Mouse (Mus musculus) hindbrain, embryonic 11.5 days (tissue): ENCODE results near the gene Syn3. TPM values are rescaled to one million over a fixed set of nuclear protein-coding genes. Genes with fewer than 3 reads are reported as not detected.
A peak's percentile ranks its signal among the peaks of the same experiment; 100 is the strongest.

Source experiments
- ATAC-seq: fragments of 200-750 bp; cut with Nextera tagmentation; 2 replicates; pipeline ENCODE4 v1.8.0; 2017; ENCODE audit warnings: mild to moderate bottlenecking, moderate TSS enrichment, moderate library complexity; ENCODE audit not compliant: low FRiP score
- DNase-seq: peaks from one replicate; pipeline ENCODE4 v3.0.0-alpha.2; 2015; ENCODE audit warnings: low spot score
- H3K27ac ChIP-seq: fragments of 300-500 bp; sonication (generic); 2 replicates; pipeline ENCODE4 v1.5.1; 2014; ENCODE audit warnings: mild to moderate bottlenecking, low read depth, low read length
- H3K27me3 ChIP-seq: fragments of 300-500 bp; sonication (generic); 2 replicates; pipeline ENCODE4 v1.6.1; 2014; ENCODE audit warnings: mild to moderate bottlenecking, low read length, moderate library complexity, mixed read lengths; ENCODE audit not compliant: control insufficient read depth, insufficient read depth
- H3K36me3 ChIP-seq: fragments of 300-500 bp; sonication (generic); 2 replicates; pipeline ENCODE4 v1.6.1; 2014; ENCODE audit warnings: mild to moderate bottlenecking, low read length, moderate library complexity, mixed read lengths; ENCODE audit not compliant: control insufficient read depth, insufficient read depth
- H3K4me1 ChIP-seq: fragments of 300-500 bp; sonication (generic); replicated peaks from 2 replicates; pipeline ENCODE4 v1.6.1; 2014; ENCODE audit warnings: low read length, mixed read lengths; ENCODE audit not compliant: control insufficient read depth, insufficient read depth
- H3K4me2 ChIP-seq: fragments of 300-500 bp; sonication (generic); replicated peaks from 2 replicates; pipeline ENCODE4 v1.6.1; 2014; ENCODE audit warnings: mild to moderate bottlenecking, low read depth, low read length
- H3K4me3 ChIP-seq: fragments of 300-500 bp; sonication (generic); 2 replicates; pipeline ENCODE4 v1.5.1; 2014; ENCODE audit warnings: low read depth, low read length
- H3K9ac ChIP-seq: fragments of 300-500 bp; sonication (generic); 2 replicates; pipeline ENCODE4 v1.6.1; 2014; ENCODE audit warnings: low read depth, low read length
- H3K9me3 ChIP-seq: fragments of 300-500 bp; sonication (generic); 2 replicates; pipeline ENCODE4 v1.6.1; 2016; ENCODE audit warnings: low read length; ENCODE audit not compliant: control insufficient read depth
- WGBS: fragments of 180-500 bp; shearing (Covaris S2); extraction: QIAGEN DNeasy Blood & Tissue Kit; methylation state at CpG from one replicate; pipeline ENCODE4 v1.1.7; 2014; 5-methylcytosine and 5-hydroxymethylcytosine counted together
- polyA plus RNA-seq: library from polyadenylated mRNA; unstranded; fragments of >200 nt; fragmentation: Nextera tagmentation; extraction: Ambion mirVana; gene quantifications from 2 replicates; pipeline ENCODE4 v1.2.1, GENCODE M21; 2014

Syn3 gene
- polyA plus RNA-seq, 1 experiment from 2014 or later = 5.9 TPM

DNA sequence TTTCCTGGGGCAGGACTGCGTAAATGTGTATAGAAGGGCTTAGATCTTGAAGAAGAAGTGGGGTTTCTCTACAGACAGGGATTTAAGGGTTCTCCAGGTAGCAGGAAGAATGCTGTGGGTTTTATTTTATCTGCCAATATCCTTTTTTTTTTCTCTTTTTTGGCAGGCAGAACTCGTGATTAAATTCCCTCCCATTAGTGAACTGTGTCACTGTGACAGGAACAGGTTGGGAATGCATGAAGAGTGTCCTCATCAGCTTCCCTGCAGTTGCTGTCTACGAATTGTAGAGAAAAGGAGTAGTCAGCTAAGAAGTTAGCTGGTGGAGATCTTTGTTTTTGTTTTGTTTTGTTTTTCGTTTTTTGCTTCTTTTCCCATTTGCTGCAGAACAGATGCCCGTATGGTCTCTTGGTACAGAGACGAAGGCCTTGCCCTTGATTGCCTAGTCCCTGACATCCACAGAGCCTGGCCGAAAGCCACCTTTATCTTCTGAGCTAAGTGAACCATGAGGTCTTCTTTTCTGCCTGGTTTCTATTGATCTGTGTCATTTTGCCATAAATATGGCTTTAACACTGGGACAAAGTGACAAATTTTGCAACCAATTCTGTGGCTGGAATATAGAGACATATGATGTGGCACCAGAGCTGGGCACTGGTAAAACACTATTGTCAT lies 140.3 kb downstream of the Syn3 start:
- no peak overlapping the region for H3K4me3 ChIP-seq
- H3K9me3 ChIP-seq = no peaks in the 10 kb centered on the region
- H3K27me3 ChIP-seq = no peaks in the 10 kb centered on the region
- WGBS = 85% methylated on average over 7 of the region's 7 CpGs
- H3K4me1 ChIP-seq = no peaks in the 10 kb centered on the region
- H3K4me2 ChIP-seq = no peak overlapping the region
- H3K27ac ChIP-seq = no peak overlapping the region
- ATAC-seq = no peak
- no peaks in the 10 kb centered on the region for H3K36me3 ChIP-seq
- no peak overlapping the region for H3K9ac ChIP-seq
- DNase-seq = no peak

DNA sequence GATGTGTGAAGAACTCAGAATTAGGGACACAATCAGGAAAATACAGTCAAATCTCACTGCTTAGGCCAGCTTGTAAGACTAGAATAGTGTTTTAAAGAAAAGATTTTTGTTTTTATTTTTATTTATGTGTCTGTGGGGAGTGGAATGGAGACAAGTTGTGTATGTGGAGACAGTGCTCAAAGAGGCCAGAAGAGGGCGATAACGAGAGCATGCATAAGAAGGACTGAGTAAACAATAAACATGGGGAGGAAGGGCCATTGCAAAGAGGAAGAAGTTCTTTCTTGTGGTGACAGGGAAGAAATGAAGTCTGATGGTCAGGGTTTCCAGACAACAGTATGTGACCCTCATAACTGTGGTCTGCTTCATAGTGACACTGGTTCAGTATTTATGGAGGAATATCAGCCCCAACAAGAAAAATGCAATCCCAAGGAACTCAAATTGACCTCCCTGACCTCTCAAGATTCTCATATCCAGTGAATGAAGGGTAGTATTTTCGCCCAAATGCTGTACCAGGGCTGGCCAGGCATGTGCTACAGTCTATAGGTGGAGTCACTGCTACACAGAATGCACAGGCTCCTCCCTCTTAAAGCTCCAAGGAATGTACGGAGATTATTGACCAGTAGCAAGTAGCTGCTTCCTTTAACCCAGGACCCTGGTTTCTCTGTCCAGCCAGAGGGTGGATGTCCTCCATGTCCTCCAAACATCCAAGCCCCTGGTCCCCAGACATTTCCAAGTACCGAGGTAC lies 141.7 kb downstream of the Syn3 start:
- no peak overlapping the region for H3K27ac ChIP-seq
- no peak overlapping the region for H3K4me3 ChIP-seq
- no peaks in the 10 kb centered on the region for H3K4me1 ChIP-seq
- WGBS = 61% methylated on average over 5 of the region's 5 CpGs
- no peaks in the 10 kb centered on the region for H3K36me3 ChIP-seq
- H3K27me3 ChIP-seq = no peaks in the 10 kb centered on the region
- ATAC-seq (no peak), DNase-seq (peak; percentile 44)
- H3K4me2 ChIP-seq = no peak overlapping the region
- H3K9me3 ChIP-seq = no peaks in the 10 kb centered on the region
- no peak overlapping the region for H3K9ac ChIP-seq

DNA sequence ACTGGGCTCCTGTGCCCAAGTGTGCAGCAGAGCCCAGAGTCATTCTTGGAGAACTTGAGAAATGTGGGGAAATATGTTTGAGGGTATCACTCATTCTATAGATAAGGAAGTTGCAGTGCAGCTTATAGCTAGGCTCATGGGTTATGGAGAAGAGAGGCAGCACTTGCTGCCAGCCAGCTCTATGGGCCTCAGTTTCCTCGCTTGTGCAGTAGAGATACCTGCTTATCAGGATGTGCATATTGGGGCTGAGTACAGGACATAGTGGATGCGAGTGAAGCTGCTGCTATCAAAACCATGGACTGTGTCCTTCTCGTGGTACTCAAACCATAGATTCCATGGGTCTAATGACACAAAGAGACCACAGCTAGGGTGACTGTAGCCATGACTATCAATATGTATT lies 146.2 kb downstream of the Syn3 start:
- Histone ChIP-seq H3K27ac (no peak overlapping the region), H3K27me3 (no peaks in the 10 kb centered on the region), H3K9me3 (no peaks in the 10 kb centered on the region), H3K4me3 (no peak overlapping the region), H3K4me2 (no peak overlapping the region), H3K9ac (no peak overlapping the region), H3K4me1 (no peaks in the 10 kb centered on the region), H3K36me3 (no peaks in the 10 kb centered on the region)
- DNase-seq (no peak), ATAC-seq (no peak)
- WGBS = 92% methylated on average over 3 of the region's 3 CpGs

DNA sequence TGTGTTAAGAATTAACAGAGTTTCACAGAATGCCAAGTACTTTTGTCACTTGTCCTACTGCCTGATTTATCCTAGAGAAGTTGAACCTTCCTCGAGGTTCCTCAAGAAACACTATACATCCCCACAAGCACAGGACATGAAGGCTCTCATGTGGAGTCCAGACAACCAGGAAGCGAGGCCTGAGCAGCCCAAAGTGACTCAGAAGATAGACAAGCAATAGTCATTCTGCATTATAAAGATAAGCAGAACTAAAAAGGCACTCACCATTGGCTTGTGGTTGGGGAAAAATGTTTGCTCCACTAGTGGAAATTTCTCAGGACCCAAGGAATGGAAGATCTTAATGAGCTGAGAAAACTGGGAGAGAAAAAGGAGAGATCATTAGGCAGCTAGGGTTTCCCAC lies 147.4 kb downstream of the Syn3 start:
- no peak for ATAC-seq
- no peak overlapping the region for H3K9ac ChIP-seq
- no peak overlapping the region for H3K27ac ChIP-seq
- 79% methylated on average over 2 of the region's 2 CpGs for WGBS
- no peaks in the 10 kb centered on the region for H3K9me3 ChIP-seq
- H3K27me3 ChIP-seq = no peaks in the 10 kb centered on the region
- H3K4me2 ChIP-seq = no peak overlapping the region
- H3K4me1 ChIP-seq = no peaks in the 10 kb centered on the region
- H3K4me3 ChIP-seq = no peak overlapping the region
- DNase-seq = no peak
- no peaks in the 10 kb centered on the region for H3K36me3 ChIP-seq

DNA sequence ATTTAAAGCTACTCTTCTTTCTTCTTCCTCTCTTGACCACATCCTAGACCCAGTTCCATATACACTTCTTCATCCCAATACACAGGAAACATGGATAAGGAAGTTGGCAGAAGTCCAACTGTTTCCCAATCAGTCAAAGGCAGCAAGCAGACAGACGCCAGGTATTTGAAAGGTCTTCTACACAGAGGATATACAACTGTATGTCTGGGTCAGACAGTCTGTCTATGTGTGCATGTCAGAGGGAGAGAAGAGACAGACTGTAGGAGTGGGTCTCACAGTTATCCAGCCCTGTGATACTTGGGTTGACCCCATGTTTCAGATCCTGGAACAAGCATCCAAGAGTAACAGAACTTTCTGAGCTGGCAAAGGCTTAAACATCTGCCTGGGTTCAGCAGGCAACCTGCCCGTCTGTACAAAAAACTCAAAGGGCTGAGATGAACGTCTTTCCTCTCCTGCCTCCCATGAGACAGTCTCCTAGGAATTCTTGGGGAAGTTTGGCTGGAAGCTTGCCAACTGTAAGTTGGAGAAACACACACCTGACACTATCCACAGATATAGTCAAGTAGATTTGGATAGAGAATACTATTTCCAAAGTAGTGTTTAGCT lies 152.4 kb downstream of the Syn3 start:
- Histone ChIP-seq H3K4me2 (no peak overlapping the region), H3K9ac (no peak overlapping the region), H3K4me1 (no peaks in the 10 kb centered on the region), H3K27me3 (no peaks in the 10 kb centered on the region), H3K4me3 (no peak overlapping the region), H3K36me3 (no peaks in the 10 kb centered on the region), H3K27ac (no peak overlapping the region), H3K9me3 (no peaks in the 10 kb centered on the region)
- DNase-seq (no peak), ATAC-seq (no peak)
- 69% methylated on average over 3 of the region's 3 CpGs for WGBS

DNA sequence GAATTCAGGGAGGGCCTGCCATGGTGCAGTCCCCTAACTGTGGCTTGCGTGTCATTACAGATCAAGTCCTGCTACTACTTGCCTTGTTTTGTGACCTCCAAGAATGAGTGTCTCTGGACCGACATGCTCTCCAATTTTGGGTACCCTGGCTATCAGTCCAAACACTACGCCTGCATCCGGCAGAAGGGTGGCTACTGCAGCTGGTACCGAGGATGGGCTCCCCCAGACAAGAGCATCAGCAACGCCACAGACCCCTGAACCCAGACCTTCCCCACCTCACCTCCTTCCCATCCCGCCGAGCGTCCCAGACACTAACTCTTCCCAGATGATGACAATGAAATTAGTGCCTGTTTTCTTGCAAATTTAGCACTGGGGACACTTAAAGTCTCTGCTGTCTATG lies 153.1 kb downstream of the Syn3 start:
- WGBS = 93% methylated on average over 9 of the region's 9 CpGs
- no peaks in the 10 kb centered on the region for H3K4me1 ChIP-seq
- H3K36me3 ChIP-seq = no peaks in the 10 kb centered on the region
- DNase-seq (no peak), ATAC-seq (no peak)
- no peaks in the 10 kb centered on the region for H3K9me3 ChIP-seq
- no peaks in the 10 kb centered on the region for H3K27me3 ChIP-seq
- no peak overlapping the region for H3K9ac ChIP-seq
- no peak overlapping the region for H3K27ac ChIP-seq
- H3K4me2 ChIP-seq = no peak overlapping the region
- no peak overlapping the region for H3K4me3 ChIP-seq

DNA sequence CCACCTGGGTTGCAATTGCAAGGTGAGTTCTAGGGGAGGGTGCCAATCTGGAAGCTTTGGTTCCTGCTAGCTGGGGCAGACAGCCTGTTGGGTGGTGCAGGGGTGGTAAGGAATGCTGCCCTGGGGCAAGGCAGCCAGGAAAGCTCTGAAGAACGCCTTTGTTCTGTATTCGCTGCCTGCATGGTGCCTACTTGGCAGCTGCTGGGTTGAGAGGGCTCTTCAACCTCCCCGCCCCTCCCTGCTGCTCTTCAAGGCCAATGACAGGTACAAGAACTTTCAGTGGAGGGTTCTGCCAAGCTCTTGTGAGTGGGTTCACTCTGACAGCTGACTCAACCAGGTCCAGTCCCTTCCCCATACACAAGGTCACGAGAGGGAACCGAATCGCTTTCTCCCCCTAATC lies 154.0 kb downstream of the Syn3 start:
- Histone ChIP-seq H3K4me1 (no peaks in the 10 kb centered on the region), H3K27ac (no peak overlapping the region), H3K4me3 (no peak overlapping the region), H3K4me2 (no peak overlapping the region), H3K36me3 (no peaks in the 10 kb centered on the region), H3K9ac (no peak overlapping the region), H3K9me3 (no peaks in the 10 kb centered on the region), H3K27me3 (no peaks in the 10 kb centered on the region)
- ATAC-seq = no peak
- WGBS = 90% methylated on average over 6 of the region's 6 CpGs
- no peak for DNase-seq

DNA sequence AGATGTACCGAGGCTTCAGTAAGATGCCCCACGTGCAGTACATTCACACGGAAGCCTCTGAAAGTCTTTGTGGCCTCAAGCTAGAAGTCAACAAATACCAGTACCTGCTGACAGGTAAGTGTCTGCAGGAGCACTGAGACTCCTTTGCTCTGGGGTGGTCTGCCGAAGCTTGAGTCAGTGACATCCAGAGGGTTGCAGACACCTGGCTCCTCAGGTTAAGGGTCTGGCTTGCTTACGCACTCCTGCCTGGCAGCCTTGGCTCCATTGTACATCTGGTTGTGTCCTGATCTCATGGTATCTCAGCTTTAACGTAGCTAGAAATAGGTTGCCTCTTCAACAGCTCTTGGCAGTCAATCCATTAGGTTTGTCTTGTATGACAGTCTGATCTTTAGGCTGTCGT lies 154.8 kb downstream of the Syn3 start:
- ATAC-seq (no peak), DNase-seq (no peak)
- 89% methylated on average over 7 of the region's 7 CpGs for WGBS
- Histone ChIP-seq H3K4me3 (no peak overlapping the region), H3K4me1 (no peaks in the 10 kb centered on the region), H3K27me3 (no peaks in the 10 kb centered on the region), H3K9ac (no peak overlapping the region), H3K36me3 (no peaks in the 10 kb centered on the region), H3K4me2 (no peak overlapping the region), H3K27ac (no peak overlapping the region), H3K9me3 (no peaks in the 10 kb centered on the region)

DNA sequence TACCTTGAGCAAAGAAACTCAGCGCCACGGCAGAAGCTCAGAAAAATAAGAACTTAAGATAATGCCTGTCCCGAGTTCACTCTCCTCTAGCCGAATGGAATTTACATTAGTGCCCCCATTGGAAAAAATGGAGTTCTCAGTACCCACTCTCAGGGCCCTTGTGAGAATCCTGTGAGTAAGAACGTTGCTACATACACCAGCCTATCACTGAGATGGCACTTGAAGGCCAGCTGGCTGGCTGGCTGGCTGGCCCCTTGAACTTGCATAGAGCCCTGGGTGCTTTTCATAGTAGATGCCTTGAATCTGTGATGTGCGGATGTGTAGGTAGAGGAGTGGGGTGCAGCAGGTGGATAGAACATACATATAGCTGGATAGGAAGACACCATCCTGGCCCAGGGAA lies 155.3 kb downstream of the Syn3 start:
- no peaks in the 10 kb centered on the region for H3K36me3 ChIP-seq
- H3K4me3 ChIP-seq = no peak overlapping the region
- no peak overlapping the region for H3K4me2 ChIP-seq
- no peaks in the 10 kb centered on the region for H3K4me1 ChIP-seq
- no peaks in the 10 kb centered on the region for H3K27me3 ChIP-seq
- no peak for DNase-seq
- WGBS = 92% methylated on average over 6 of the region's 6 CpGs
- no peak overlapping the region for H3K27ac ChIP-seq
- ATAC-seq = no peak
- no peak overlapping the region for H3K9ac ChIP-seq
- no peaks in the 10 kb centered on the region for H3K9me3 ChIP-seq
